Mouse (Mus musculus): Measurements from ENCODE around the gene Defb21. TPM values are rescaled to one million over a fixed set of nuclear protein-coding genes. Genes with fewer than 3 reads are reported as not detected.

Defb21 gene
- polyA plus RNA-seq, 1 experiment from 2014 or later = not detected

GRCm38 (mm10) chr2:152620367-152621134 is 48.0 kb downstream of the Defb21 start:
- Histone ChIP-seq H3K4me3 (replicated peaks; ENCODE audit: low read length) (no peak overlapping the region), H3K27ac (no peak overlapping the region), H3K36me3 (replicated peaks; ENCODE audit: control insufficient read depth, insufficient read depth) (no peaks in the 10 kb centered on the region), H3K4me1 (replicated peaks; ENCODE audit: control insufficient read depth, insufficient read depth, low read length) (no peaks in the 10 kb centered on the region; the same call in 1 of the 2 replicates), H3K9me3 (ENCODE audit: control insufficient read depth, low read length) (no peaks in the 10 kb centered on the region), H3K4me2 (replicated peaks) (no peak overlapping the region), H3K27me3 (ENCODE audit: control insufficient read depth, insufficient read depth, low read length) (peaks cover 5% of the 10 kb centered on the region), H3K9ac (no peak overlapping the region)
- no peak for ATAC-seq (ENCODE audit: low FRiP score)
- WGBS = 79% methylated on average over 9 of the region's 9 CpGs
- DNase-seq (ENCODE audit: low spot score) = no peak

GRCm38 (mm10) chr2:152622151-152622550 is 49.6 kb downstream of the Defb21 start:
- H3K27ac ChIP-seq = no peak overlapping the region
- H3K36me3 ChIP-seq (replicated peaks; ENCODE audit: control insufficient read depth, insufficient read depth) = no peaks in the 10 kb centered on the region
- ATAC-seq (ENCODE audit: low FRiP score) (no peak), DNase-seq (ENCODE audit: low spot score) (no peak)
- peaks cover 3% of the 10 kb centered on the region for H3K4me1 ChIP-seq (replicated peaks; ENCODE audit: control insufficient read depth, insufficient read depth, low read length)
- no peaks in the 10 kb centered on the region for H3K9me3 ChIP-seq (ENCODE audit: control insufficient read depth, low read length)
- no peak overlapping the region for H3K4me3 ChIP-seq (replicated peaks; ENCODE audit: low read length)
- WGBS = 90% methylated on average over 13 of the region's 13 CpGs
- no peak overlapping the region for H3K4me2 ChIP-seq (replicated peaks)
- H3K9ac ChIP-seq = no peak overlapping the region
- peaks cover 18% of the 10 kb centered on the region for H3K27me3 ChIP-seq (ENCODE audit: control insufficient read depth, insufficient read depth, low read length)

- DNase-seq (ENCODE audit: low spot score) = no peak
- Histone ChIP-seq H3K27me3 (ENCODE audit: control insufficient read depth, insufficient read depth, low read length) (peaks cover 25% of the 10 kb centered on the region), H3K27ac (no peak within 1 kb of the TSS), H3K9me3 (ENCODE audit: control insufficient read depth, low read length) (no peaks in the 10 kb centered on the region), H3K4me1 (replicated peaks; ENCODE audit: control insufficient read depth, insufficient read depth, low read length) (peaks cover 4% of the 10 kb centered on the region), H3K9ac (no peak within 1 kb of the TSS), H3K36me3 (replicated peaks; ENCODE audit: control insufficient read depth, insufficient read depth) (no peaks in the 10 kb centered on the region), H3K4me2 (replicated peaks) (no peak within 1 kb of the TSS), H3K4me3 (replicated peaks; ENCODE audit: low read length) (no peak within 1 kb of the TSS)
- no peak for ATAC-seq (ENCODE audit: low FRiP score)
- 85% methylated on average over 7 of the region's 7 CpGs for WGBS
Observed at GRCm38 (mm10) chr2:152622953-152623352, 50.4 kb downstream of the Defb21 start, which contains the start of gene Defb25. Defb25 (minus strand) TSS chr2:152623053.

Other genes with a start within 250 kb of the Defb21 start
- 93.7 and 95.3 TPM in 2 replicates for gene Rbck1, start 240.1 kb upstream of the Defb21 start, polyA plus RNA-seq (2014; fragmentation: Nextera tagmentation; extraction: Ambion mirVana)
- 0.95 and 1.0 TPM in 2 replicates for gene Trib3, start 228.7 kb upstream of the Defb21 start, polyA plus RNA-seq (2014; fragmentation: Nextera tagmentation; extraction: Ambion mirVana)
- gene Nrsn2, start 196.1 kb upstream of the Defb21 start, polyA plus RNA-seq (2014; fragmentation: Nextera tagmentation; extraction: Ambion mirVana) = 48.0 and 56.9 TPM in 2 replicates
- gene Sox12, start 174.7 kb upstream of the Defb21 start, polyA plus RNA-seq (2014; fragmentation: Nextera tagmentation; extraction: Ambion mirVana) = 18.8 and 19.5 TPM in 2 replicates
- 16.5 and 17.2 TPM in 2 replicates for gene Zcchc3, start 157.7 kb upstream of the Defb21 start, polyA plus RNA-seq (2014; fragmentation: Nextera tagmentation; extraction: Ambion mirVana)
- gene 6820408C15Rik, start 157.2 kb upstream of the Defb21 start, polyA plus RNA-seq (2014; fragmentation: Nextera tagmentation; extraction: Ambion mirVana) = 2.5 and 3.8 TPM in 2 replicates
- not detected in 2 replicates for gene Defb23, start 108.1 kb upstream of the Defb21 start, polyA plus RNA-seq (2014; fragmentation: Nextera tagmentation; extraction: Ambion mirVana)
- gene Defb20, start 95.7 kb upstream of the Defb21 start, polyA plus RNA-seq (2014; fragmentation: Nextera tagmentation; extraction: Ambion mirVana) = not detected in 2 replicates
- not detected in 2 replicates for gene Defb22, start 82.6 kb upstream of the Defb21 start, polyA plus RNA-seq (2014; fragmentation: Nextera tagmentation; extraction: Ambion mirVana)
- gene Defb26, start 61.1 kb upstream of the Defb21 start, polyA plus RNA-seq (2014; fragmentation: Nextera tagmentation; extraction: Ambion mirVana) = not detected in 2 replicates
- gene Defb28, start 54.5 kb upstream of the Defb21 start, polyA plus RNA-seq (2014; fragmentation: Nextera tagmentation; extraction: Ambion mirVana) = not detected in 2 replicates
- not detected in 2 replicates for gene Defb29, start 32.6 kb upstream of the Defb21 start, polyA plus RNA-seq (2014; fragmentation: Nextera tagmentation; extraction: Ambion mirVana)
- not detected in 2 replicates for gene Gm17416, start 3.4 kb upstream of the Defb21 start, polyA plus RNA-seq (2014; fragmentation: Nextera tagmentation; extraction: Ambion mirVana)
- gene Defb19, start 7.6 kb downstream of the Defb21 start, polyA plus RNA-seq (2014; fragmentation: Nextera tagmentation; extraction: Ambion mirVana) = not detected in 2 replicates
- gene Defb45, start 26.7 kb downstream of the Defb21 start, polyA plus RNA-seq (2014; fragmentation: Nextera tagmentation; extraction: Ambion mirVana) = not detected in 2 replicates
- not detected in 2 replicates for gene Defb36, start 31.6 kb downstream of the Defb21 start, polyA plus RNA-seq (2014; fragmentation: Nextera tagmentation; extraction: Ambion mirVana)
- gene Defb25, start 50.3 kb downstream of the Defb21 start, polyA plus RNA-seq (2014; fragmentation: Nextera tagmentation; extraction: Ambion mirVana) = not detected in 2 replicates
- gene Rem1, start 54.2 kb downstream of the Defb21 start, polyA plus RNA-seq (2014; fragmentation: Nextera tagmentation; extraction: Ambion mirVana) = 0.33 and 0.87 TPM in 2 replicates
- 155 and 164 TPM in 2 replicates for gene H13, start 96.7 kb downstream of the Defb21 start, polyA plus RNA-seq (2014; fragmentation: Nextera tagmentation; extraction: Ambion mirVana)
- 34.0 and 41.9 TPM in 2 replicates for gene Mcts2, start 114.3 kb downstream of the Defb21 start, polyA plus RNA-seq (2014; fragmentation: Nextera tagmentation; extraction: Ambion mirVana)
- 56.5 and 68.0 TPM in 2 replicates for gene Id1, start 163.5 kb downstream of the Defb21 start, polyA plus RNA-seq (2014; fragmentation: Nextera tagmentation; extraction: Ambion mirVana)
- gene Cox4i2, start 181.4 kb downstream of the Defb21 start, polyA plus RNA-seq (2014; fragmentation: Nextera tagmentation; extraction: Ambion mirVana) = 5.8 TPM in 2 replicates